Mouse (Mus musculus): ENCODE measurements around the gene Ccdc97. TPM values are rescaled to one million over a fixed set of nuclear protein-coding genes. Genes with fewer than 3 reads are reported as not detected.

Gene Ccdc97
- polyA plus RNA-seq, 2 experiments: 28.4 to 64.5 TPM

GRCm38 (mm10) chr7:25704716-25705364 lies 14.0 kb downstream of the Ccdc97 start:
- peak overlapping the region; percentile 8; the same call in 1 of the 2 replicates for H3K4me3 ChIP-seq (replicated peaks; ENCODE audit: low read length)
- no peaks in the 10 kb centered on the region; the same call in 1 of the 2 replicates for H3K27me3 ChIP-seq (ENCODE audit: control insufficient read depth, insufficient read depth, low read length)
- H3K4me2 ChIP-seq (replicated peaks; ENCODE audit: low read depth, low read length, severe bottlenecking): peak overlapping the region; percentile 43
- peaks cover 5% of the 10 kb centered on the region; the same call in 1 of the 2 replicates for H3K4me1 ChIP-seq (ENCODE audit: control insufficient read depth, insufficient read depth, low read length)
- 6% methylated on average over 27 of the region's 37 CpGs for WGBS
- H3K9me3 ChIP-seq (ENCODE audit: control insufficient read depth, low read length): no peaks in the 10 kb centered on the region
- no peak for TF ChIP-seq POLR2A (IDR thresholded peaks at IDR 0.05; ENCODE audit: borderline replicate concordance, extremely low read depth, insufficient read depth, insufficient read length)
- 0 out of 2 replicates have a peak overlapping the region, but pooled peaks have one; percentile 25 for H3K9ac ChIP-seq (ENCODE audit: low read depth, low read length, severe bottlenecking)
- H3K27ac ChIP-seq (replicated peaks; ENCODE audit: low read depth, low read length): no peak overlapping the region
- H3K36me3 ChIP-seq (ENCODE audit: control insufficient read depth, insufficient read depth, low read length): no peaks in the 10 kb centered on the region
- no peak for ATAC-seq (ENCODE audit: low FRiP score, low read depth)
- DNase-seq (ENCODE audit: low spot score): no peak

GRCm38 (mm10) chr7:25703793-25704494 lies 14.9 kb downstream of the Ccdc97 start:
- DNase-seq (ENCODE audit: low spot score) (no peak), ATAC-seq (ENCODE audit: low FRiP score, low read depth) (no peak)
- TF ChIP-seq POLR2A (IDR thresholded peaks at IDR 0.05; ENCODE audit: borderline replicate concordance, extremely low read depth, insufficient read depth, insufficient read length): no peak
- Histone ChIP-seq H3K27ac (replicated peaks; ENCODE audit: low read depth, low read length) (no peak overlapping the region), H3K4me1 (ENCODE audit: control insufficient read depth, insufficient read depth, low read length) (peaks cover 5% of the 10 kb centered on the region; the same call in 1 of the 2 replicates), H3K4me3 (replicated peaks; ENCODE audit: low read length) (no peak overlapping the region), H3K9ac (ENCODE audit: low read depth, low read length, severe bottlenecking) (no peak overlapping the region), H3K4me2 (replicated peaks; ENCODE audit: low read depth, low read length, severe bottlenecking) (no peak overlapping the region), H3K9me3 (ENCODE audit: control insufficient read depth, low read length) (no peaks in the 10 kb centered on the region), H3K27me3 (ENCODE audit: control insufficient read depth, insufficient read depth, low read length) (no peaks in the 10 kb centered on the region; the same call in 1 of the 2 replicates), H3K36me3 (ENCODE audit: control insufficient read depth, insufficient read depth, low read length) (no peaks in the 10 kb centered on the region)
- WGBS: 39% methylated on average over 10 of the region's 10 CpGs

GRCm38 (mm10) chr7:25702350-25702749 lies 16.5 kb downstream of the Ccdc97 start:
- no peak overlapping the region for H3K4me3 ChIP-seq (replicated peaks; ENCODE audit: low read length)
- H3K36me3 ChIP-seq (ENCODE audit: control insufficient read depth, insufficient read depth, low read length): no peaks in the 10 kb centered on the region
- H3K4me1 ChIP-seq (ENCODE audit: control insufficient read depth, insufficient read depth, low read length): no peaks in the 10 kb centered on the region
- H3K27me3 ChIP-seq (ENCODE audit: control insufficient read depth, insufficient read depth, low read length): no peaks in the 10 kb centered on the region; the same call in 1 of the 2 replicates
- no peak overlapping the region for H3K4me2 ChIP-seq (replicated peaks; ENCODE audit: low read depth, low read length, severe bottlenecking)
- H3K9me3 ChIP-seq (ENCODE audit: control insufficient read depth, low read length): no peaks in the 10 kb centered on the region
- ATAC-seq (ENCODE audit: low FRiP score, low read depth): no peak
- no peak for DNase-seq (ENCODE audit: low spot score)
- no peak overlapping the region for H3K27ac ChIP-seq (replicated peaks; ENCODE audit: low read depth, low read length)
- 94% methylated on average over 2 of the region's 2 CpGs for WGBS
- no peak overlapping the region for H3K9ac ChIP-seq (ENCODE audit: low read depth, low read length, severe bottlenecking)
- no peak for TF ChIP-seq POLR2A (IDR thresholded peaks at IDR 0.05; ENCODE audit: borderline replicate concordance, extremely low read depth, insufficient read depth, insufficient read length)

GRCm38 (mm10) chr7:25700732-25701131 lies 18.2 kb downstream of the Ccdc97 start:
- no peak for TF ChIP-seq POLR2A (IDR thresholded peaks at IDR 0.05; ENCODE audit: borderline replicate concordance, extremely low read depth, insufficient read depth, insufficient read length)
- H3K9me3 ChIP-seq (ENCODE audit: control insufficient read depth, low read length): no peaks in the 10 kb centered on the region
- no peak overlapping the region for H3K27ac ChIP-seq (replicated peaks; ENCODE audit: low read depth, low read length)
- no peak overlapping the region for H3K4me3 ChIP-seq (replicated peaks; ENCODE audit: low read length)
- WGBS: 78% methylated on average over 12 of the region's 12 CpGs
- no peak overlapping the region for H3K4me2 ChIP-seq (replicated peaks; ENCODE audit: low read depth, low read length, severe bottlenecking)
- H3K36me3 ChIP-seq (ENCODE audit: control insufficient read depth, insufficient read depth, low read length): no peaks in the 10 kb centered on the region
- no peak for ATAC-seq (ENCODE audit: low FRiP score, low read depth)
- no peaks in the 10 kb centered on the region; the same call in 1 of the 2 replicates for H3K27me3 ChIP-seq (ENCODE audit: control insufficient read depth, insufficient read depth, low read length)
- DNase-seq (ENCODE audit: low spot score): no peak
- H3K9ac ChIP-seq (ENCODE audit: low read depth, low read length, severe bottlenecking): no peak overlapping the region
- H3K4me1 ChIP-seq (ENCODE audit: control insufficient read depth, insufficient read depth, low read length): no peaks in the 10 kb centered on the region

GRCm38 (mm10) chr7:25699851-25700250 lies 19.0 kb downstream of the Ccdc97 start:
- TF ChIP-seq POLR2A (IDR thresholded peaks at IDR 0.05; ENCODE audit: borderline replicate concordance, extremely low read depth, insufficient read depth, insufficient read length): no peak
- Histone ChIP-seq H3K4me1 (ENCODE audit: control insufficient read depth, insufficient read depth, low read length) (no peaks in the 10 kb centered on the region), H3K27ac (replicated peaks; ENCODE audit: low read depth, low read length) (no peak overlapping the region), H3K36me3 (ENCODE audit: control insufficient read depth, insufficient read depth, low read length) (no peaks in the 10 kb centered on the region), H3K9ac (ENCODE audit: low read depth, low read length, severe bottlenecking) (no peak overlapping the region), H3K9me3 (ENCODE audit: control insufficient read depth, low read length) (no peaks in the 10 kb centered on the region), H3K4me2 (replicated peaks; ENCODE audit: low read depth, low read length, severe bottlenecking) (no peak overlapping the region), H3K4me3 (replicated peaks; ENCODE audit: low read length) (no peak overlapping the region), H3K27me3 (ENCODE audit: control insufficient read depth, insufficient read depth, low read length) (no peaks in the 10 kb centered on the region; the same call in 1 of the 2 replicates)
- 54% methylated on average over 13 of the region's 13 CpGs for WGBS
- ATAC-seq (ENCODE audit: low FRiP score, low read depth) (no peak), DNase-seq (ENCODE audit: low spot score) (no peak)

Measured in limb, embryonic 14.5 days (tissue).